Mouse (Mus musculus) spleen, postnatal 4 days (tissue): ENCODE data around the gene Itga2b.

Experiments used
- DNase-seq, 2 experiments: peaks; one replicate each; pipeline ENCODE4 v3.0.0; 2022; ENCODE audit warnings: low spot score in 2 of 2

Gene Itga2b

DNA sequence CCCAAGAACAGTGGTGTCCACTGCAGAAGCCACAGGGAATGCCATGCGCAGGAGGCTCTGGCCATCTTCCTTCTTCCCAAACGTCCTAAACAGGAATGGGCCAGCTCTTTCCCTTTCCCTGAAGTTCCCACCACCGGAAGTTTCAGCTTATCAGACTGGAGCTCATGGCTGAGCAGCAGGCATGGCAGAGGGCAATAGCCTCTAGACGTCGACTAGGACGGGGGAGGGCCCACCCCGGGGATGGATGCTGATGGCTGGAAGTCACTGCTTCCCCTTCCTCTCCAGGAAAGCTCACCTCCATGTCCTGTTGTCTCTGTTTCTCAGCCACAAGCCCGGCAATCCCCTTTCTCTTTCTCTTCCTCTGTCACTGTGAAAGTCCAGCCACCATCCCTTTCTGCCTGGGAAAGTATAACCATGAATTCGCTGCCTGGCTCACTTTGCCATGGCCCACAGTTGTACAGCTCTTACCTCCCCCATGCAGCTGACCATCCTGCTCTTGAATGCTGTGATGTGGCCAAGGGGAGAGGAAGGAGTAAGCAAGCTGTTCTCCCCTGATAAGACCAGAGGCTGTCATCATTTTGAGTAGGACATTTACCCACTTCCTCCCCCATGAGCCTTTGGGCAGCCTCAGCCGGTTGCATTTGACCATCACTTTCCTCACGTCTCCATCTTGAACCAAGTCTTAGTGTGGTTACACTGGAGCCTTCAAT lies at the start of gene Itga2b:
Itga2b (minus strand) TSS at position 475 of the 710 bp plus-strand sequence.
- peak in 1 of 2 experiments; percentile 66 for DNase-seq

DNA sequence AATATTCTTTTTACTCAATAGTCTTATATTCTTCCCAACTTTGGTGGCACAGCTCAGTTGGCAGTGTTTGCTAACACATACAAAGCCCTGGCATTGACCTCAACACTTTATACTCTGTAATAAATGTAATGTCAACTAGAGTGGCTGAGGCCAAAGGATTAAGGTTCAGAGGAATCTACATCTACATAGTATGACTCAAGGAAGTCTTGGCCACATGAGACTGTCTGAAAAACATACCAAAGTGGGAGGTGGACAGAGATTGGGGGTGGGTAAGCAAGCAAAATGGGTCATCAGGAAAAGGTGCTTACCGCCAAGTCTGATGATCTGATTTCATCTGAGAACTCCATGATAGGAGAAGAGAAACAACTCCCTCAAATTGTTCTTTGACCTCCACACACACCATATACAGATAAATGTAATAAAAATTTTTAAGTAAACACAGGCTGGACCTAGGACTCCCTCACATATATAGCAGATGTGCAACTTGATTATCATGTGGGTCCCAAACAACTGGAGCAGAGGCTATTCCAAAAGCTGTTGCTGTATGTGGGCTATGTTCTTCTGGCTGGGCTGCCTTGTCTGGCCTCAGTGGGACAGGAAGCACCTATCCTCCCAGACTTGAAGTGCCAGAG lies 45.0 kb upstream of the Itga2b start:
- no peak for DNase-seq

DNA sequence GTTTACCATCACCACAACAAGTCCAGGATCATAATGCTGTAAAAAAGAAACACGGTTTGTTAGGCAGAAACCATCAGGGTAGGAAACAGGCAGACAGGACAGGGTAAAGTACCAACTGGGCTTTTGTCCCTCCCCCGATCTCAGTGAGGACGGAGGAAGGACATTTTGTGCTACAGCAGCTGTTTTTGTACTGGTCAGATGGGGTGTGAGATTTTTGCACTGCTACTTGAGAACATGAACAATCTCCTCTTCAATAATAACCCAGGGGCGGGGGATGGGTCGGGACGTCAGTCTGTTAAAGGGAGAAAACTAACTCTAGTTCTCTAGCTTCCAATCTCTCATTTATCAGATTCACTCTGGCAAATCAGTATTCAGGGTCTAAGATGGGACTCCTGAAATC lies 40.3 kb upstream of the Itga2b start:
- DNase-seq = no peak

DNA sequence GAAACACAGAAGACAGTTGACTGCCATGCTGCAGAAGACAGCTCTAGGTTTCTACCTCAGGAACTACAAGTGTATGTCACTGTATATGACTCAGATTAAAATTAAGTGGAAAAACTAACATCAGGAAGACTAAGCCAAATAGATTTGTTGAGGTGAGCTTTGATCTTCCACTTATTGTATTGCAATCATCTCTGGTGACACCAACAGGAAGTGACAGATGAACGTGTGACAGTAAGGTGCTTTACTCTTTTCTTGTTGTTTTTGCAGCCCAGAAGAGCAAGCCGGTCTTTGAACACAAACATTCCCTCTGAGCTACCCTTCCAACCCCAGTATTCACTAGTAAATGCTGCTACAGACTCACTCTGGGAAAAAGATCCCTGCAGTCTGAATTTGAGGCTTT lies 26.8 kb upstream of the Itga2b start:
- DNase-seq = no peak

DNA sequence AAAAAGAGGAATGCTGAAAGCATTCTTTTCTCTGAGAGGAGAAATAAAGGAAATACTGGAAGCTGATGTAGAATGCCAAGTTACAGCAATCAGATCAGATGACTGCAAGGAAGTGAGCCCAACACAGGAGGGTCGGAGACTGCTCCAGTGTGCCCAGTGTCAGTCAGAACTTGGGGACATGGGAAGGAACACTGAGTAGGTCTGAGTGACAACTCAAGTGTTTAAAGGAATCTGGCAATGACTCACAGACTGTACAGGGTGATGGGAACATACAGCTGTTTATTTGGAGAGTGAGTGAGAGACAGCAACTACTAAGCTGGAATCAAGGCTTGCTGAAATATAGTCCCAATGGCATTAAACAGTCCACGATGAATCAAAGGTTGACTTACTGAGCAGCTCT lies 26.3 kb upstream of the Itga2b start:
- no peak for DNase-seq

DNA sequence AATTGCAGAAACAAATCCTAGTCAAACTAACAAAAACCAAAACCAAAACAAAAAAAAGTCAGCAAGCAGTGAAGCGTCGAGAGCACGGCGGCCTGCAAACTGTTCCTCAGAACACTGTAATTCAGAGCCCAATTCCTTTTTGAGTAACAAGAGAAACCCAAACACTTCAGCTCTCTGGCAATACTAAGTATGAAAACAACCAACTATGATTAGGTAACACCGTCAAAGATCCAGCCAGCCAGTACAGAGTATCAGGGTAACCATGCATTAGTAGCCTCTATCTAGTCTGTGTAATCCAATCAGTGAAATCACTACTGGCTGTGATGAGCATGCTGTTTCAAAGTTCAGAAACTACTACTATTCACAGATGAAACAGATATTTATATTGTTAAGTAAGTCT lies 25.8 kb upstream of the Itga2b start:
- DNase-seq = no peak

DNA sequence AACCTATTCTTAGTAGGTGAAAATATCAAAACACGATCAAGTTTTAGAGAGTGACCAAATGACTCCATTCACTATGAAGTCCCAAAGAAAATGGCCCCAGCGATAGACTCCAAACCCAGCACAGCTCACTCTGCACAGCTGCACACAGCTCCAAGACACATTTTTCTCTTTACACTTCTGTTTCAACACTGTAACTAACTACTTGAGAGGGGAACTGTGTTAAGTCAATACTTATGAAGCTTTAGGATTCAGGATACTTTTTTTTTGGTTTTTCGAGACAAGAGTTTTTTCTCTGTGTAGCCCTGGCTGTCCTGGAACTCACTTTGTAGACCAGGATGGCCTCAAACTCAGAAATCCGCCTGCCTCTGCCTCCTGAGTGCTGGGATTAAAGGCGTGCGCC lies 25.2 kb upstream of the Itga2b start:
- DNase-seq = no peak

DNA sequence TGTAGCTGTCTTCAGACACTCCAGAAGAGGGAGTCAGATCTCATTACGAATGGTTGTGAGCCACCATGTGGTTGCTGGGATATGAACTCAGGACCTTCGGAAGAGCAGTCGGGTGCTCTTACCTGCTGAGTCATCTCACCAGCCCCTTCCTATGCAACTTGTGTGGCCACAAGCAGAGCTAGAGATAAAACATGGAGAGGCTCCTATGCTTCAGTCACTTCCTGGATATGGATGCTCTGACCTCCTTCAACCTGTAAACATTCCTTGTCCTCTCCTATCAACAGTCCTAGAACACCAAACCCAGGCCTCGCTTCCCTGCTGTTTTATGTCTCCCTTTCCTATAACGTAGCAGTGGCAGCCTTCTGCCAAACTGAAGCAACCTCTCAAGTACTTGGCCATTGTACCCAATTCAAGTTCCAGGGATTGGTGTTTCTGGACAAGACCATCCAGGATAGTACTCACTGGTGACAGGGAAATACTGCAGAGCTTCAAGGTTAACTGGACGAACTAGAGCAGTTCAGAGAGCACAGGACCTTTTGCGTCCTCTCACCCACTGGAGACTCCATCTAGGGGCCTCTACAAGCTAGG lies 24.2 kb upstream of the Itga2b start:
- no peak for DNase-seq

DNA sequence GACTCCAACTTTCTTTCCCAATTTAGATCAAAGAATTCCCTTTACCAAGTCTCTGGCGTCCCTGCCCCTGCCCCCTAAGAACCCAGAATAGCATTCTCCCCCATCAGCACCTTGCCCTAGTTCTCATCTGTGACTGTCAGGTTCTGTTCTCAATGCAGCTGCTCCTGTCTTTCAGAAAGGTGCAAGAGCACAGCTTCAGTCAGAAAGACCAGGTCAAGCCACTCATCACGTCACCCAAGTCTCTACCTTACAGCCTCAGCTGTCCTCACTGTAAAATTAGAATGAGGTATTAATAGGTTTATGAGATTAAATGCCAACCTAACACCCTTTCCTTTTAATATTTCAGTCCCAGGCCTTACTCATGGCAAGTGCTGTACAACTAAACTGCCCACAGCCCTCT lies 23.3 kb upstream of the Itga2b start:
- DNase-seq = no peak

DNA sequence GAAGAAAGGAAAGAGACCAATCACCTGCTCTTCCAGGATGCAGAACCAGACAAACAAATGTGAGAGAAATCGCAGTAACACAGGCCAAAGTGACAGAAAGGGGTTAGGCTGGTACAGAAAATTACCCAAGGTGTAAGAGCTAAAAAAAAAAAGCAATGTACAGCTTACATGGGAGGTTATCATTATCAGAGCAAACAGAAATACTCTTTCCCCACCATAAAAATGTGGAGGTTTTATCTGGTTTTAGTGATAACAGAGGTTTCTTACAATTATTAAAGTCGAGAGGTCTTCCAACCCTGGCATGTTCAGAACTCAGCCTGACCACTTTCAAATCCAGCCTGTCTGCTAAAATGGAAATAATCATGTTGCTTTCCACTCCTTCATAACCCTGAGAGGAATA lies 18.0 kb upstream of the Itga2b start:
- DNase-seq = no peak

DNA sequence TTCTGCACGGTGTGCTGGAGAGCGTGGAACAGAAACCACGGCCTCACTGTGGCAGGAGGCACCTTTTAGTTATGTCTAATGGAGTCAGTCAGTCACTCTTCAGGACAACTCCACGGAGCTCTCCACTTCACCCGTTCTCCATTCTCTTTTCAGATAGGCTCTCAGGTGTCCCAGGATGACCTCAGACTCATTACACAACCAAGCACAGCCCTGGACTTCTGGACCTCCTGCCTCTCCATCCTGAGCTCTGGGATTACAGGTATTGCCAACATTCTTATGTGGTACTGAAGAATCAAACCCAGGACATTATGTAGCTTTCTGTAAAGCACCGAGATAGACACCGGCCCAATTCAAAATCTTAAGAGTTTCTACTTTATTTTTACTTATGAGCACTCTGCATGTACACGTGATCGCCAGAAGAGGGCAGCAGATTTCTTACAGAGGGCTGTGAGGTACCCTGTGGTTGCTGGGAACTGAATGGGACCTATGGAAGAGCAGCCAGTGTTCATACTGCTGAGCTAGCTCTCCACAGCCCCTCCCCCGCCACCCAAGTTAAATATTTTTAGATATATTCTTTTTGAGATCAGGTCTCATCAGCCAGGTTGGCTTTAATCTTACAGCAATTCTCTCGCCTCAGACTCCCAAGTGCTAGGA lies 16.9 kb upstream of the Itga2b start:
- peak in 1 of 2 experiments; percentile 70 for DNase-seq

DNA sequence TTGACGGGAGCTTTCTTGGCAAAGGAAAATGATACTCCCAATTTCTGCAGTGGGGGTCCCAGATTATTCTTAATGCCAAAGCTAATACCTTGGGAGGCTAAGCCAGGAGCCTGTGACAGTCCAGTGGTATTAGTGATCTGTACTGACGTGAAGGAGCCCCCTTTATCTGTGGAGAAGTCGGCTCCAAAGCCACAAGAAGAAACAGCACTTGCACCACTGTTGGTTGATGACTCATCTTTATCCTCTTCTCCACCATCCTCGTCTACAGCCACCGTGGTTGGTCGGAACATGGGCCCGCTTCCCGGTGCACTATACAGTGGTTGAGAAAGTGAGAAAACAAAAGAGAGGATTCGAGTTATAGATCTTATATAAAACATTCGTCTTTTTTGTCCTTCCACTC lies 11.9 kb upstream of the Itga2b start:
- DNase-seq = no peak

DNA sequence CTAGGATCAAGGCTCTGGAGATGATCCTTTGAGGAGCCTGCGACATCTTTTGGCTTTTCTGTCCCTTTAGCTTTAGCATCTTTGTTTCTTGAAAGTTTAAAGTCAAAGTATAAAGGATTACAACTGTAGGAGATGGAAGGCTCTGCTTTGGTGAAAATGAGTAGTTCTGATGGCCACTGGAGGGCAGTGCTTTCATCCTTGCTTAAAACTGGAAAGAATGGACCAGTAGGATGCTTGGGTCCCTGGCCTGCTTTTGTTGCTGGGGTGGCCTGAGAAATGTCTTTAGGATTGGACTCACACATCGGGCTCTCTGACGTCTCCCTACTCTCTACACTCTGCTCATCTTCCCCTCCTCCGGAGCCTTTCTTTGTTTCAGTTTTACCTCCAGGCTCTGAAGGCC lies 11.0 kb upstream of the Itga2b start:
- DNase-seq = no peak

DNA sequence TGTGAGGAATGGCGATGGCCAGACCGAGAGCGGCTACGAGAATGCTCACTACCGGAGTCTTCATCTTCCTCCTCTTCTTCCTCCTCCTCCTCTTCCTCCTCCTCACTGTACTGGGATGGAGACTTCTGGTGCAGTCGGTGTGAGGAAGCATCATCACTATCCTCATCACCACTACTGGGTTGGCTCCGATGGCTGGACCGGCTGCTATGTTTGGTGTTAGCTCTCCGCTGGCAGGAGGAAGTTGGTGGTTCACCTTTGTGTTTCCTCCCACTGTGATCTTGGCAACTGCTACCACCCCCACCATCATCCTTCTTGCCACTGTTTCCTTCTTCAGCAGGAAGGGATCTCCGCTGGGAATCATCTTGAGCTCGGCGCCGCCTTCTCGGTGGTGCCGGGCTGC lies 10.2 kb upstream of the Itga2b start:
- no peak for DNase-seq

DNA sequence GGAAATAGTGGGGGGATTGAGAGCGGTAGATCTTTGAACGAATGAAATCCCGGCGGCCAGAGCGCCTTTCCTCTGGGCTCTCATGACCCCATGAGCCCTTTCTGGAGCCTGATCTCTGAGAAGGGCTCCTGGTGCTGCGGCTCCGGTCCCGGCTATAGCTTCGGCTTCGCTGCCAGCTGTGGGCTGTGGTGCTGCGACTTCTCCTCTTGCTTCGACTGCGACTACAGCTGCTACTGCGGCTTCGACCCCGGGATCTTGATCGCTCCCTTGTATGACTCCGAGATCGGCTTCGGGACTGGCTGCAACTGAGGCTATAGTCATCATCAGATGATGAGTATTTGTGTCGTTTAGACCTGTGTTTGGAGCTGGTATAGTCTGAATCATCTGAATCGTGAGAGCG lies 9.7 kb upstream of the Itga2b start:
- DNase-seq = no peak

DNA sequence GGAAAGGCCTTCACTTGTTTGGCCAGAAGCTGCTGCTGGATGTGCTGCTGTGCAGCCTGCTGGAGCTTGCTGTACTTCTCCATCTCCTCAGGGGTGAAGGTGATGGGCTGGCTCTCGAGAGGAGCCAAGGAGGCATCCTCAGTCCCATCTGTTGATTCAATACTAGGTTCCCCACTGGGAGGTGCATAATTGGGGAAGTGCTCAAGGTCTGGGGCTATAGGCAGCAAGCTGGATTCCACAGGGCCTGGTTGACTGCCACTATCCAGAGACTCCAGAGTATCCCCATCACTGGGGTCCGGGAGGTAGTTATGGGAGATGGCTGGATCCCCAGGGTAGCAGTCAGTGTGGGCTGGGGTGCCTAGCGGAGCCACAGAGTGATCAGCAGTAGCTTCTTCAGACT lies 8.7 kb upstream of the Itga2b start:
- no peak for DNase-seq

DNA sequence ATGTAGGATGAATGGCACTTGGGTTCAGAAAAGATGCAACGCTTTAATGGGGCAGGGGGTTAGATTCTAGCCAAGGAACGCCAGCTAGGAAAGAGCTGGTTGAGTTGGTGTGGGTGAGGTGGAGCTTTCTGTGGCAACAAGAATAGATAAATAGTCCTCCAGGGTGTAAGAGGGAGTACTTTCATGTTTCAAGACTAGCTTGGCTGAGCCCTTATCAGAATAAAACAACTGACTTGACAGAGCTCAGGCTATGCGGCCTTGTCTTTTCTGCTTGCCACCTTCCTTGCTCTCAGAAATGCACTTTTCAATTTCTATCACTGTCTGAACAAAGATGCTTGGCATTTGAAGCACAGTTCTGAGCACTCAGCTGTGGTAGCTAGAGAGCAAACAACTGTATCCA lies 5.1 kb upstream of the Itga2b start:
- no peak for DNase-seq

DNA sequence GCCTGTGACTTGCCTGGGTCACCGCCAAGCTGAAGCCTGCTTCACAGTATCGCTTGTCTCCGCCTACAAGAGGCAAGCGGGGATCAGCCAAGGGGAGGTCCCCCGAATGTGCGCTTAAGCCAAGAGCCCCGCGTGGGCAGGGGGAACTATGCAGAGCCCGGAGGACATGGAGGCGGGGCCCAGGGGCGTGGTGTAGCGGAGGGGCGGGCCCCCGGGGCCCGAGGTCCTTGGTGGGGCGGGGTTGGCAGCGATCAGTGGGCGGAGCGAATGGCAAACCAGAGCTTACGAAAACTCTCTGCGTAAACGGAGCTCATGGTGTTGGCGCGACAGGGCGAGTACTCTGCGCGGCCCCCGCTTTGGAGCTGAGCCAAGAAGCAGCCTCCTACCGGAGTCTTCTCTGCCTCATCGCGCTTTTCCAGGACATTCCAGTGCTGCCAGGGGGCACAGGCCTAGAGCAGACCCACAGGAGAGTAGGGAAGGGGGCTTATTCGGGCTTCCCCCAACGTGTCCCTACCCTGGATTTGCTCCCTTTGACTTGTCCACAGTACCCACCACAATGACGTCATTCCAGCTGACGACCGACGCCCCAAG lies 2.8 kb downstream of the Itga2b start:
- DNase-seq = peak; percentile 94 to 96

DNA sequence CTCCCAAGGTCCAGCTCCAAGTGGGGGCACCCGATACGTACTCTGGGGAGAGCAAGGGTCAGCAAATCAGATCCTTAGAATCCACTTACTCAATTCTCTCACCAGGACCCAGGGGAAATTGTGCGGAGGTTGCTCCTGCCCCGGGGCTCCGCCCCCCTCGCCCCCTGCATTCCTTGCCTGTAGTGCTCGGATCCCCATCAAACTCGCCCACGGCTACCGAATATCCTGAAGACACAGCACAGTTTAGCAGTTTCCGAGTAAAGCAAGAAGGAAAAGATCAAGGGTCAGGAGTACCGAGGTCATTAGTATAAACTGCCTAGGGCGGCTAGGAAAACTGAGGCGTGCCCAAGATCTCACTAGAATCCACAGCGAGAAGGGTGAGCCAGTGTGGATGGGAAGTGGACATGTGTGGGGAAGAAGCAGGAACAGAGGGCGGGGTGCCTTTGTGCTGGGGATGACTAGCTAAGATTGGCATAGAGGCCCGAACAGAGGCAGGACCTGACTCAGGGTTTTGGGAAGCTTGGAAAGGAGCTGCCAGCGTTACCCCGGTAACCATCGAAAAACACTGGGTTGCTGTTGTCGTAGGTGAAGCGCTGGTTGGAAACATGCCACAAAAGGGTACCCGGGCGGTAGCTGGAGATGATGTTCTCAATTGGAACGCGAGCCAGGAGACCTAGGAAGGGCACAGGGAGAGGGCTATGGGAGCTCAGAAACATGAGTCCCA lies 4.0 kb downstream of the Itga2b start:
- no peak for DNase-seq

DNA sequence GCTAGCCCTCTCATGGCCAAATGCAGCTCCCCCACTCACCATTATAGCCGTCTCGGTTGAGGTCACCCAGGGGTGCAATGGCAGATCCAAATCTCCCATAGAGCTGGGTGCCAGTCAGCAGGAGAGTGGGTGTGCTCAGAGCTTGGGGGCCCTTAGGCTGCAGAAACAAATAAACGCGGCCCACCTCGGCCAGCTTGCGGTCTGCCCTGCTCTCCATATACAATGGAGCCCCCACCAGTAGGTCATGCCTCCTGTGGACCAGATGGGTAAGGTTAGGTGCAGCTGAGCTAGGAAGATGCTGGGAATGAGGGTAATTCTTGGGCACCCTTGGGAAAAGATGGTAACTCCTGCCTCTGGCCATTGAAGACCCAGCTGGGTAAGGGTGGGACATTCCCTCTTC lies 5.0 kb downstream of the Itga2b start:
- no peak for DNase-seq

DNA sequence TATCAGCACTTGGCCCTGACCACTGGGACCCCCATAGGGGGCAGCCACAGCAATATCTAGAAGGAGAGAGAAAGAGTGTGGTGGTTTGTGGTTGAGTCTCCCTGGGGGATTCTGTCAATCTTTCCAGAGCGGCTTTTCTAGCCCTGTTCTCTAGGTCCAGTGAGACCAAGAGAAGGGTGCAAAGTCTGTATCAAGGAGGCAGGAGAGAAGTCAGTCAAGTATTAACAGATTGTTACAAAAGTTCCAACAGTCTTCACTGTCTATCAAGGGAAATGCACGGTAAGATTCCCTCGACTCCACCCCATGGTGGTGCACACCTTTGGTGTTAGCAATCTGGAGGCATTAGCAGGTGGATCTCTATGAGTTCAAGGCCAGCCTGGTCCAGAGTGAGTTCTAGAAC lies 8.2 kb downstream of the Itga2b start:
- no peak for DNase-seq

DNA sequence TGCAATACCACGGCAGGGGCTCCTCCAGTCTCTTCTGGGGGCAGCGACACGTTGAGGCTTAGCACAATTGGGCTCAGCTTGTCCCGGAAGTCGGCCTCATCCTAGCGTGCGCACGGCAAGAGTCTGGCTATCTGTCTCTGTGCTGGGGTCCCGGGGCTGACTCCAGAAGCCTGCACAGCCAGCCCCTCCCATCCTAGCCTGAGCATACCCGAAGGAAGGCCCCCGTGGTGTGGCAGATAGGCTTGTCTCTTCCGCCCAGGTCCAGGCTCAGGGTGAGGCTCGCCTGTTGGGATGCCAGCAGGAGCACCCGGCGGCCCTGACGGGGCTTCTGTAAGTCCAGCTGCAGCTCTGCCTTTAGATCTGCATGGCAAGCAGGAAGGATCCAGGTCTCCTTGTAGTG lies 9.4 kb downstream of the Itga2b start:
- DNase-seq = no peak
